Mouse (Mus musculus): ENCODE measurements around the gene Shisa4.

DNA sequence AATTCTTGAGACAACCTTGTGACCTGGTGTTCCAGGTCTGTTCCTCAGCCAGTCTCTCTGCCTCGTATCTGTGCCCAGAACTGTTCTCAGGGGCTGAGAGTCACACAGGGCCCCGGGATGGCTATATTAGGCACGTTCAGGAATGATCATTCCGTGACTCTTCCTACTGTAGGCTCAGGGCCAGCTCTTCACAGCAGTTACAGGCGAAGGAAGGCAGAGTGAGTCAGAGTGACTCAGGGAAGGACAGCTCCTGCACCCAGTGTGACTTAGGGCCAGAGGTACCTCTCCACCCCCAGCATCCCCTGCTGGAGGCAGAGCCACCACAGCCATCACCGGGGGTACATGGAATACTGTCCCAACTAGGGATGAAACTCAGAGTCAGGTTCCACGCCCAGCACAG, 8.0 kb downstream of the Shisa4 start:
- TF ChIP-seq ZC3H11A (IDR thresholded peaks at IDR 0.05; ENCODE audit: borderline replicate concordance, low read depth, low read length) (no peak), HCFC1 (IDR thresholded peaks at IDR 0.05; ENCODE audit: borderline replicate concordance, insufficient read depth, low read length) (no peak)

Data from ES-E14 (cell line).